In the genomic region with DNA sequence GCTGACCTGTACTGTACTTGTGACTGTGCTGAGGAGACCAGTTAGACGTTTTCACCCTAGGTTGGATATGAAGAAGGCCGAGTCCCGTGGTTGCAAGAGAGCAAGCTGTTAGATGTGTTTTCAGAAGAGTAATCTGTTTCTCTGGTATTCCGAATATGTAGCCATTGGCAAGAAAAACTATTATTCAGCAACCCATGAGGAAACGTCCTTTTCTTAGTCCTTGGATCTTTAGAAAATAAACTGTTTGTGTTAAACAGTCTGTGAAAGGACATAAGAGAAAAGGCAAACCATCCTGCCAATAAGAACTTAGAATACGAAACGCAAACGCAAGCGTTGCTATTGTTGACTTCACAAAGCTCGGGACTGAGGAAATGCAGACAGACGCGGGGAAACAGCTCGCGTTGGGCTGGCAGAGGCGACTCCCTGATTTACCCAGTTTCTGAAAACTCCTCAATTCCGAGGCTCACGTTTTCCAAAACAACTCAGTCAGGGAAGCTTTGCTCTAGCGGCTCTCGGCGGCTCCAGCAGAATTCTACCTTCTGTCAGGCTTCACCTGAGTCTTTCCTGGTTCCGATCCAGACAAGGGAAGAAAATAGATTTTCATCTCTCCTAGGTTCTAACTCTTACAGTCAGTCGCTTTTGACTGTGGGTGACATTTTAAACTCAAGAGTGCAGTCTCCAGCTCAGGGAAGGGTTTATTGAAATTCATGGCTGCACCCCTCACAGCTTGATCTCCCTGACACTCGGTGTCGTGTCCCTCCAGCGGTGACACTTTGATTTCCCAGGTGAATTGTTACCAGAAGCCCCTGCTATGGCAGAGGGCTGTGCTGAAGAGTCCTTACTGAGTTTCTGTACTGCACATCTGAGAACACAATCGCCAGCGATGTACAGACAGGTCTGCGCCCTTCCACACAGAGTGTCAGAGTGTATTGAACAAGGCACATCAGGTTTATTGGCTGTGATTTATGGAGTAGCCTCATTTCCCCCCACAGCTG, we compare ENCODE assay signal across 9 mouse cellular contexts.
DNase-seq lines count a peak whose midpoint lies in the region; ATAC-seq and TF ChIP-seq lines count a peak whose summit lies in the region.
"Had no signal": no experiment of that assay in that cellular context is flagged by ENCODE, and none has a peak within 500 bp of the region (broad histone marks: within the 10 kb centered on the region; RNA-seq: fewer than 3 reads in every experiment).

No protein-coding gene starts in this region.

- peaks cover 7% of the 10 kb centered on the region for H3K36me3 ChIP-seq in kidney, embryonic 16.5 days (ENCODE audit: insufficient read depth, low read length)
- H3K36me3 ChIP-seq in hindbrain, postnatal 0 days (ENCODE audit: insufficient read depth, low read length) = peaks cover 6% of the 10 kb centered on the region; the same call in 1 of the 2 replicates

- ATAC-seq in kidney, embryonic 16.5 days (ENCODE audit: low FRiP score, low TSS enrichment) = no peak
- 0 out of 2 replicates have a peak, but pooled peaks have one; percentile 1 for ATAC-seq in hindbrain, postnatal 0 days
- ATAC-seq in activated CD4-positive, CD25-positive, alpha-beta regulatory T cell, adult 4 months = no peak

- H3K4me1 ChIP-seq in kidney, embryonic 16.5 days (ENCODE audit: insufficient read depth, low read length) = peaks cover 11% of the 10 kb centered on the region; the same call in 1 of the 2 replicates
- H3K4me1 ChIP-seq in hindbrain, postnatal 0 days (ENCODE audit: insufficient read depth, low read length) = 0 out of 2 replicates have a peak, but pooled peaks cover 7% of the 10 kb centered on the region

- H3K27me3 ChIP-seq in kidney, embryonic 16.5 days (ENCODE audit: insufficient read depth, low read length) = no peaks in the 10 kb centered on the region
- H3K27me3 ChIP-seq in hindbrain, postnatal 0 days (ENCODE audit: insufficient read depth, low read length) = no peaks in the 10 kb centered on the region

- H3K4me3 ChIP-seq in kidney, embryonic 16.5 days (ENCODE audit: low read length) = no peak overlapping the region
- no peak overlapping the region for H3K4me3 ChIP-seq in hindbrain, postnatal 0 days (ENCODE audit: low read length)

- 46% methylated on average over 28 of the region's 28 CpGs for WGBS in kidney, embryonic 16.5 days
- 37% methylated on average over 28 of the region's 28 CpGs for WGBS in hindbrain, postnatal 0 days

- no peak for TF ChIP-seq CTCF in hindbrain, postnatal 0 days (IDR thresholded peaks at IDR 0.05; ENCODE audit: low read depth)

- peak; percentile 34 for DNase-seq in cerebellum, adult 9-10 months
- no peak for DNase-seq in cerebellum, adult 8-10 months
- no peak for DNase-seq in kidney, adult 18-20 months
- DNase-seq in Muller cell, postnatal 12 days (ENCODE audit: inconsistent ontology term) = peak; percentile 31
- DNase-seq in hindbrain, postnatal 0 days (ENCODE audit: low spot score) = peak; percentile 24
- DNase-seq in embryo, embryonic 10.5 days (ENCODE audit: low spot score) = no peak
- DNase-seq: embryo, embryonic 11 days had no signal

- H3K9ac ChIP-seq in kidney, embryonic 16.5 days (replicated peaks; ENCODE audit: low read length) = 0 out of 2 replicates have a peak overlapping the region, but pooled peaks have one; percentile 4
- no peak overlapping the region for H3K9ac ChIP-seq in hindbrain, postnatal 0 days (replicated peaks; ENCODE audit: low read length)

- no peak overlapping the region for H3K4me2 ChIP-seq in kidney, embryonic 16.5 days (replicated peaks; ENCODE audit: low read depth, low read length)
- no peak overlapping the region for H3K4me2 ChIP-seq in hindbrain, postnatal 0 days (ENCODE audit: low read depth, low read length)

- H3K27ac ChIP-seq in kidney, embryonic 16.5 days (ENCODE audit: low read length) = peak overlapping the region; percentile 29; the same call in 1 of the 2 replicates
- H3K27ac ChIP-seq in hindbrain, postnatal 0 days = no peak overlapping the region; the same call in 1 of the 2 replicates

- no peaks in the 10 kb centered on the region for H3K9me3 ChIP-seq in kidney, embryonic 16.5 days (ENCODE audit: low read length)
- H3K9me3 ChIP-seq in hindbrain, postnatal 0 days (ENCODE audit: low read length) = no peaks in the 10 kb centered on the region

Comparison
In these comparisons a context has a peak if more than half of its experiments do, and no peak if none do; other contexts are left out.
1. DNase-seq: peak in cerebellum, adult 9-10 months (single experiment), Muller cell, postnatal 12 days (single experiment) and hindbrain, postnatal 0 days (single experiment); none in cerebellum, adult 8-10 months (single experiment), kidney, adult 18-20 months (single experiment) and embryo, embryonic 10.5 days (single experiment).